Mouse (Mus musculus): Measurements from ENCODE around the gene Gpsm3.

The Gpsm3 gene

DNA sequence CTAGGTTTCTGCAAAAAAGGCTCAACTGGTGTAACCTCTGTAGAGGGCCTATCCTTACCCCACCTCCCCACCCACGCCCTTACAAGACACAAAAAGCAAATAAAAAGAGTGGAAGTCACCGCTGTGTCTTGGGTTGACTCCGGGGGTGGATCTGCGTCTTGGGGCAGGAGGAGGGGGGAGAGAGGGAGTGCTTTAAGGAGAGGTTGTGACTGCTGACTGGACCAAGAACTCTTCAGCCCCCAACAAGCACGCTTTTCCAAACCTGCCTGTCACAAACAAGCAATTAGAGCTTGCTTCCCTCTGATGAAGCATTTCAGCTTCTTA, 39.0 kb downstream of the Gpsm3 start:
- DNase-seq (ENCODE audit: extremely low spot score, low spot score) = no peak

DNA sequence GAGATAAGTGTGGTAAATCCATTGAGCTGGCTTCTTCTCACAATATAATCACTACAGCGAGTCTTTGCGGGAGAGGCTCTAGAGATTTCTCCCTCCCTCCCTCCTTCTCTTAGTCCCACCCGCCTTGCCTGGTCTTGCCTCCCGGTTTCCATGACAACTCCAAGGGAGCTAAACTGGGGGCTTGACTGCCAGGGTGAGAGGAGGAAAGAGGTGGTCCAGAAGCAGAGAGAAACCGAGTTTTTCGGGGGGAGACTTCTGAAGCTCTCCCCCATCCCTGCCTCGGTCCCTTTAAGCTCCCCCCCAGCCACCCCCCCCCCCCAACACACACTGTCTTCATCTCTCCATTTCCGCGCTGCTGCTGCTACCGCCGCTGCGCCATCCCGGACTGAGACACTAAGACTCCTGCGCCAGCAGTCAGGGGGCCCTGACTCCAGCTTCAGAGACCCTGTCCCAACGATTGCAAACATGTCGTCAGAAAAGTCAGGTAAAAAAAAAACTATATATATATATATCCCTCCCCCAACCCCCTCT, 39.7 kb downstream of the Gpsm3 start, which contains the start of gene Prrt1:
Prrt1 (plus strand) TSS at position 313 of the 531 bp plus-strand sequence.
- DNase-seq (ENCODE audit: extremely low spot score, low spot score) = peak; percentile 42

DNA sequence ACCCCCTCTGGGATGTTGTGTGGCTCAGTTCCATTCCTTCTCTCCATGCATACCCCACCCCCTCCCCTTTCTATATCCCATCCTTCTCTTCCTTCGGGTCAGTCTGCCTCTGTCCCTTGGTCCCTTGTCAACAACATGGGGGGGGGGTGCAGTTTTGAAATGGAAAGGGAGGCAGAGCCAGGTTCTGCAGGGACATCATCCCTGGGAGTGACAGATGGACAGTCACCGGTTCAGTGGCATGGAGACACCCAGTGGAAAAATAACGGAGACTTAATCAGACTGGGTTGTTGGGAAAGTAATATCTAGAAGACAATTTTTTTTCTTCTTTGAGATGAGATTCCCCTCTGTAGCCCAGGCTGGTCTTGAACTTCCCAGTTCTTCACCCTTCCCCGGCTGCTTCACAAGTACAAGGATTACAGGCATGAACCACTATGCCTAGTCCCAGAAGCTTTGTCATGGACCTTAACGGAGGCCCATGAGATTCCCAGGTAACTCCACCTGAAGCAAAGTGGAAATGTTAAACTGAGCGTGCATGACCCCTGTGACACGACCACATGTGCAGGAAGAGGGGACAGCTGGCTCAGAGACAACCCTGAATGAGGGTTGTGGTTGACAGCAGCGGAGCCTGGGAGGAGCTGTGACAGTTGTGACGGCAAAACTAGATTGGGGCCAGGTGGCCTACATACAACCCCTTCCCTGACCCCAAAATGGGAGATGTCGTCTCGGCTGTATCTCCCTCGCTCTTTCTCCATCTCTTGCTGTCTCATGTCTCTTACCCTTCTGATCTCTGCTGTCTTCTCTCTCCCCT, 40.4 kb downstream of the Gpsm3 start:
- DNase-seq (ENCODE audit: extremely low spot score, low spot score) = no peak

DNA sequence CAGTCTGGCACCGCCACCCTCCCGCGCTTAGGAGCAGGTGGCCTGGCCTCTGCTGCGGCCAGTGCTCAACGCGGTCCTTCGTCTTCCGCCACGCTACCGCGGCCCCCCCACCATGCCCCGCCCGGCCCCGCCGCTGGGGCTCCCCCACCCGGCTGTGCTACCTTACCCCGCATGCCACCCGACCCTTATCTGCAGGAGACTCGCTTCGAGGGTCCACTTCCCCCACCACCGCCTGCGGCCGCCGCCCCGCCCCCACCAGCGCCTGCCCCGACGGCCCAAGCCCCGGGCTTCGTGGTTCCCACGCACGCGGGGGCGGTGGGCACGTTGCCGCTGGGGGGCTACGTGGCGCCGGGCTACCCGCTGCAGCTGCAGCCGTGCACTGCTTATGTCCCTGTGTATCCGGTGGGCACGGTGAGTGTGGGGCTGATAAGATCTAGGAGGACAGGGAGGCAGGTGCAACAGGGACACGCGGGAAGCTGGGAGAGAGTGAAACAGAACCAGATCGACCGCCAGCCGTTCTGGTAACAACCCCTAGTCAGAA, 41.2 kb downstream of the Gpsm3 start:
- no peak for DNase-seq (ENCODE audit: extremely low spot score, low spot score)

DNA sequence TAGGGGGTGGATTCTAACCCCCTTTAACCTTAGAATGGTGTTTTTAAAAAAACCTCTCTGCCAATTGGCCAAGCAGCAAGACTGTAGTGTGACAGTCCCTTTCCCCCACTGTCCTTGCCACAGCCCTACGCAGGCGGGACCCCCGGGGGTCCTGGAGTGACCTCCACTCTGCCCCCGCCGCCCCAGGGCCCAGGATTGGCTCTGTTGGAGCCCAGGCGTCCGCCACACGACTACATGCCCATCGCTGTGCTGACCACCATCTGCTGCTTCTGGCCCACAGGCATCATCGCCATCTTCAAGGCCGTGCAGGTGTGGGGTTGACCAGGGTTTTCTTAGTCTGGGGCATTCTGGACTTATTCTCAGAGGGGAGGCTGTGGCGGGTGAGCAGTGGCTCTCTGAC, 42.0 kb downstream of the Gpsm3 start:
- DNase-seq (ENCODE audit: extremely low spot score, low spot score) = no peak

DNA sequence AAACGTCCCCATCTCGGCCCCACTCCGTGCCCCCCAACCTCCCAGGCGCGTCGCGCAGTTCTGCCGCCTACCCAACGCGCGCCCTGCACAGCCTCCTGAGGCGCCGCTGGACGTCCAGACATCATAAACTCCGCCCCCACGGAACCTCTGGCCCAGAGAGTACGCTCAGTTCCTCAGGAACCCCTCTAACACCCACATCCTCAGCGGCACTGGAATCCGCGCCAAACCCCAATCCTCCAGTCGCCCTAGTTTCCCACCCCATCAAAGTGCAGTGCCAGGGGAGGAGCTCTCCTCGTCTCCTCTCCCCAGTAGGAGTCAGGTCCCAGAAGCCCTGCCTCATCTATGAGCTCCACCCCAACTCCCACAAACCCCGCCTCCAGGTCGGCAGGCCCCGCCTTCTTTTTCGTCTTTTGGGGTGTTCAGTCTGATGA, 42.7 kb downstream of the Gpsm3 start:
- peak; percentile 47 for DNase-seq (ENCODE audit: extremely low spot score, low spot score)

DNA sequence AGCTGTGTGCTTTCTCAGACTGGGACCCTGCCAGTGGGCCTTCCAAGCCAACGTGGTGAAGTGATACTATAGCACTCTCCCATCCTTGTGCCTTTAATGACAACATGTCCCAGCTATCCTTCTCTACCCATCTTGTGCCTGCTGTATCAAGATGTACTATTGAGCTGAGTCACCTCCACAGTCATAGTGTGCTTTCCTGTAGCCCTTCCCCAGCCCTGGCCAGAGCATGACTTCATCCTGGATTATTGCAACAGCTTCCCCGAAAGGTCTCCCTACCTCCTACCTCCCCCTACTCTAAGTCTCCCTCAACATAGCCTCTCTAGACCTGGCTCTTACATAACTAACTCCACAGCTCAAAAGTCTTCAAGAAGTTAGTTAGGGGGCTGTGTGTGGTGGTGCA, 46.1 kb downstream of the Gpsm3 start:
- no peak for DNase-seq (ENCODE audit: extremely low spot score, low spot score)

DNA sequence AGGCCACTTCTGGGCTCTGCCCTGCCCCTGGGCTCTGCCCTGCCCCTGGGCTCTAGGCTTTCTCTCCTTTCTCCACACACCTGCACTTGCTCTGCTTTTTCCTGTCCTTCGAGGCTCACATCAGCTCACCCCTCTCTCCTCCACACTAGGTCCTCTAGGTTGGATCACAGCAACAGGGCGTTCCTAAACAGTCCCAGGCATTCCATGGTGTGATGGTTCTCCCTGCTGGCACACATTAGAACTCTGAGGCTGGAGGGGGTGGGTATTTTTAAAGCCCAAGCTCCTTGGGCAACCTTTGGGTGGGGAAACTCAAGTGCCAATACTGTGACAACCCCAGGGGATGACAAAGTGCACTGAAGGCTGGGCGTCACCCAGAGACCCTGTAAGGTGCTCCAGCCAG, 47.9 kb downstream of the Gpsm3 start:
- DNase-seq (ENCODE audit: extremely low spot score, low spot score) = no peak

DNA sequence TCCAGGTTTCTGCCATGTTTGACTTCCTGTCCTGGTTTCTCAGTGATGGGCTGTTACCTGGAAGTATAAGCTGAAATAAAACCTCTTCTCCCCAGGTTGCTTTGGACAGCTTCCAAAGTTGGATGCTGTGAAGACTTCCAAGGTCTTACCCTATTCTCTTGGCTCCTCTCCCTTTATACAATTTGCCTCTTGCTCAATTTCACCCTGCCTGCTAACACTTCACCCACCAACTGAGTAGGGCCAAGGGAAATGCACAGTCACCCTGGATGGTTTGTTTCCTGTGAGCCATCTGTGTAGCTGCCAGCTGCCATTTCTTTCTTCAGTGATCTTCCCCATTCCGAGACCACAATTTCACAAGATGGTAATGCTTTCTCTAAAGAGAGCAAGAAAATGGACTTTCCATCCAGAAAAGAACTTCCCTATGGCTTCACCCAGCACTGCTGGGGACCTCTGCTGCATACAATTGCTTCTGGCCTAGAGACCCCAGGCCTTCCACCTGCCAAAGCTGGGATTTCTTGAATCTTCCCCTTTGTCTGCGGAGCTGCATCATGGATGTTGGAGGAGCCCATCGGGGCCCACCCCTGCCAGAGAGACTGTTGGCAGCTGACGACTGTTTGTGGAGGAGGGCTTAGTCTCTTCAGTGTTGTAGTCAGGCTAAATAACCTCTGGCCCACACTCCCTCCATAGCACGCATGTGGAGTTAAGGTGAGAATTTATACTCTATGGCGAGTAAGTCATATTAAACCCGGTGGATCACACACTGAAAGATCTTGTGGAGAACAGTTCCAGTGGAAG, 50.1 kb downstream of the Gpsm3 start:
- no peak for DNase-seq (ENCODE audit: extremely low spot score, low spot score)

DNA sequence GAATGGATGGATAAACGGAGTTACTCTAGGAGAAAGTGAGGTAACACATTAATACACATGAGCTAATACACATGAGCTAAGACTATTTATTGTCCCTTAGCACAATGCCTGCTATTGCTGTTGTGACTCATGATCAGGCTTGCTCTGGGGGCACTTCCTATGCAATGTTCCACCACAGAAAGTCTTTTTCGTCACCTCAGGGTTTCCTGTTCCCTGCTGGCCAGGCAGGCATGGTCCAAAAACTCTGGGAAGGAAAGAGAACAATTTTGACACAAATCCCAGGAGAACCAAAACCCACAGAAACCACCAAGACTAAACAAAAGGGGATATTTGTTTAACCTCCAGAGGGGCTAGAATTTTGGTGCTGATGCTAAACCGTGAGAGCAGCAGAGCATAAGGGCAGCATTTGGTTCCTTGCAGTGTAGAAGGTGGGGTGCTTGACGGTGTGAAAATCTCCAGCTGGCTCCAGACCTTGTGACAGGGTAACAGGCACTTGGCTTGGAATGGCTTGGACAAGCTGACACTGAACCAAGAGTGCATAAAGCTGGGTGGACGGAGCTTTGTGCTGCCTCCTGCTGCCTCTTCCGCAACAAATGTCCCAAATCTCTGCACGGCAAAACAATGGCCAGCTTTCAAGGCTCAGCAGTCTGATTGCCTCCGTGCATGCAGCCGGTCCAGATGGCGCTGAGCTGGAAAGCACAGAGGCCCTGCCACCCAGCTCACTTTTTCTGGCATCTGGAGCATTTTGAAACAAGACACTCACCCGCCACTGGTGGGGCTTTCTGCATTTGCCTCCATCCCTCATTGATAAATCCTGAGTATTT, 51.4 kb downstream of the Gpsm3 start:
- DNase-seq (ENCODE audit: extremely low spot score, low spot score) = peak; percentile 54

All from neural tube, embryonic 10.5 days (tissue).